Mouse (Mus musculus) brain, embryonic 14.5 days (tissue): ENCODE data around the gene Pnkd.

Source experiments
- CTCF ChIP-seq: fragments of 200-500 bp; IDR thresholded peaks from 2 replicates; pipeline ENCODE4 v1.5.1; 2012; ENCODE audit warnings: inconsistent platforms, mild to moderate bottlenecking, moderate library complexity, borderline replicate concordance; ENCODE audit not compliant: insufficient read depth, insufficient read length; ENCODE audit errors: extremely low read depth
- POLR2A ChIP-seq: fragments of 200-500 bp; IDR thresholded peaks from 2 replicates; pipeline ENCODE4 v1.6.1; 2012; ENCODE audit warnings: mild to moderate bottlenecking, inconsistent platforms, borderline replicate concordance; ENCODE audit not compliant: poor library complexity, insufficient read depth, insufficient read length, severe bottlenecking; ENCODE audit errors: extremely low read depth

DNA sequence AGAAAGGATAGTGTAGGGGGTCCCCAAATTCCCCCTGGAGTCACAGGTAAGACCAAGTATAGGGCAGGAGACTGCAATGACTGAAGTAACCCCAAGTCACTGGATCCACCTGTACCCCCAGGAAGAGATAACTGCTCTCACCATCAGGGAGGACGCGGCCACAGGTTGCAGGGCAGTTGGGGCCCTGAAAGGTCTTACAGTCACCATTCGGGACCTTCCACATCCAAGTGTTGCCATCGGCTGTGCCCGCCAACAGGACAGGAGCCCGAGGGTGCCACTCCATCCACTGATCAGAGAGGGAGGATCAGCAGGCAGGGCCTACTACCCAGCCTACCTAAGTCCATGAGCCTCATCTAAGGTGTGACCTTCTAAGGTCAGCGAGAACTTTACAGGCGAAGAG lies 2.8 kb upstream of the Pnkd start:
- TF ChIP-seq POLR2A (no peak), CTCF (no peak)
